Mouse (Mus musculus) ES-Bruce4 (cell line): ENCODE data around the gene Capn12.

ENCODE experiments used
- CTCF ChIP-seq: IDR thresholded peaks from one replicate; pipeline ENCODE4 v1.8.1; 2011; ENCODE audit warnings: low read depth, low read length
- EP300 ChIP-seq: IDR thresholded peaks from 2 replicates; pipeline ENCODE4 v1.6.1; 2011; ENCODE audit warnings: low read depth, low read length; ENCODE audit not compliant: insufficient read depth
- POLR2A ChIP-seq: IDR thresholded peaks from one replicate; pipeline ENCODE4 v1.8.1; 2011; ENCODE audit warnings: low read length; ENCODE audit not compliant: insufficient read depth

DNA sequence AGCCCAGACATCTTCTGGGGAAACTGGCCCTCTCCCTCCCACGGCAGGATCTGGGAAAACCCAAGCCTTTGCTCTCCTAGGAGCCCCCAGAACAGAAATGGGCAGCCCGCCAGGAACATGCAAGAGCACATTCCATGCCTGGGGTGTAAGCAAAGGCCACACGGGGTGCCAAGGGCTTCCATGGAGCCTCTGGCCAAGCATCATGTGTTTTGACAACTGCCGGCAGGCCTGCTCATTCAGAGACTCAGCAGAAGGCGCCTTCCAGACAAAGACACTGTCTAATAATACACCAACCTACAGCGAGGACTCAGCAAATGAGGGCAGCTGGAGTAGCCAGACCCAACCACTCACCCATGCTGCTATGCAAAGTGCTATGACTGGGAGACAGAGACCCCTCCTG is 38.6 kb downstream of the Capn12 start:
- TF ChIP-seq EP300, result no peak
- no peak for TF ChIP-seq CTCF
- TF ChIP-seq POLR2A, result no peak
